Mouse (Mus musculus): ENCODE measurements around the gene Vps16. TPM values are rescaled to one million over a fixed set of nuclear protein-coding genes. Genes with fewer than 3 reads are reported as not detected.

The Vps16 gene
- polyA plus RNA-seq, 1 experiment from 2014 or later: 102 TPM

- H3K27ac ChIP-seq (replicated peaks): 0 out of 2 replicates have a peak overlapping the region, but pooled peaks have one; percentile 13
- peaks cover 20% of the 10 kb centered on the region for H3K4me1 ChIP-seq
- no peak overlapping the region for H3K4me2 ChIP-seq
- 24% methylated on average over 4 of the region's 4 CpGs for WGBS
- H3K9me3 ChIP-seq (replicated peaks): no peaks in the 10 kb centered on the region
- no peak overlapping the region for H3K9ac ChIP-seq (replicated peaks)
- peak; percentile 61 for ATAC-seq (ENCODE audit: low FRiP score)
- no peaks in the 10 kb centered on the region for H3K36me3 ChIP-seq
- no peak overlapping the region for H3K4me3 ChIP-seq (replicated peaks)
- H3K27me3 ChIP-seq (replicated peaks): no peaks in the 10 kb centered on the region
Observed at GRCm38 (mm10) chr2:130469366-130469765, 45.2 kb downstream of the Vps16 start.

GRCm38 (mm10) chr2:130469935-130470334, 45.8 kb downstream of the Vps16 start:
- H3K9ac ChIP-seq (replicated peaks): no peak overlapping the region
- H3K4me2 ChIP-seq: no peak overlapping the region
- H3K4me1 ChIP-seq: peaks cover 21% of the 10 kb centered on the region
- peak; percentile 36; the same call in 1 of the 2 replicates for ATAC-seq (ENCODE audit: low FRiP score)
- H3K4me3 ChIP-seq (replicated peaks): no peak overlapping the region
- H3K9me3 ChIP-seq (replicated peaks): no peaks in the 10 kb centered on the region
- no peaks in the 10 kb centered on the region for H3K27me3 ChIP-seq (replicated peaks)
- H3K27ac ChIP-seq (replicated peaks): peak overlapping the region; percentile 41; the same call in 1 of the 2 replicates
- 73% methylated on average over 2 of the region's 2 CpGs for WGBS
- H3K36me3 ChIP-seq: no peaks in the 10 kb centered on the region

GRCm38 (mm10) chr2:130472908-130473510, 48.9 kb downstream of the Vps16 start:
- H3K27me3 ChIP-seq (replicated peaks): no peaks in the 10 kb centered on the region
- WGBS: 83% methylated on average over 8 of the region's 8 CpGs
- no peak for ATAC-seq (ENCODE audit: low FRiP score)

GRCm38 (mm10) chr2:130475764-130476163, 51.6 kb downstream of the Vps16 start:
- Histone ChIP-seq H3K9ac (replicated peaks) (no peak overlapping the region), H3K27me3 (replicated peaks) (no peaks in the 10 kb centered on the region), H3K4me1 (peaks cover 3% of the 10 kb centered on the region; the same call in 1 of the 2 replicates), H3K4me3 (replicated peaks) (no peak overlapping the region), H3K27ac (replicated peaks) (no peak overlapping the region), H3K9me3 (replicated peaks) (no peaks in the 10 kb centered on the region; the same call in 1 of the 2 replicates), H3K4me2 (no peak overlapping the region), H3K36me3 (no peaks in the 10 kb centered on the region)
- 94% methylated on average over 11 of the region's 11 CpGs for WGBS
- no peak for ATAC-seq (ENCODE audit: low FRiP score)

More at GRCm38 (mm10) chr2:130472908-130473510, 48.9 kb downstream of the Vps16 start:
- Histone ChIP-seq H3K27ac (replicated peaks) (no peak overlapping the region), H3K4me2 (no peak overlapping the region), H3K4me1 (peaks cover 23% of the 10 kb centered on the region), H3K9ac (replicated peaks) (no peak overlapping the region), H3K4me3 (replicated peaks) (no peak overlapping the region), H3K9me3 (replicated peaks) (no peaks in the 10 kb centered on the region; the same call in 1 of the 2 replicates), H3K36me3 (no peaks in the 10 kb centered on the region)

GRCm38 (mm10) chr2:130476666-130477297, 52.6 kb downstream of the Vps16 start:
- peaks cover 3% of the 10 kb centered on the region; the same call in 1 of the 2 replicates for H3K4me1 ChIP-seq
- no peaks in the 10 kb centered on the region for H3K36me3 ChIP-seq
- 65% methylated on average over 6 of the region's 6 CpGs for WGBS
- H3K27ac ChIP-seq (replicated peaks): no peak overlapping the region; the same call in 1 of the 2 replicates
- no peaks in the 10 kb centered on the region for H3K27me3 ChIP-seq (replicated peaks)
- ATAC-seq (ENCODE audit: low FRiP score): no peak
- H3K9me3 ChIP-seq (replicated peaks): no peaks in the 10 kb centered on the region; the same call in 1 of the 2 replicates
- H3K9ac ChIP-seq (replicated peaks): no peak overlapping the region
- no peak overlapping the region for H3K4me2 ChIP-seq
- no peak overlapping the region for H3K4me3 ChIP-seq (replicated peaks)

GRCm38 (mm10) chr2:130482177-130482576, 58.0 kb downstream of the Vps16 start:
- H3K27me3 ChIP-seq (replicated peaks): no peaks in the 10 kb centered on the region
- no peaks in the 10 kb centered on the region; the same call in 1 of the 2 replicates for H3K9me3 ChIP-seq (replicated peaks)
- no peak overlapping the region for H3K4me2 ChIP-seq
- no peak for ATAC-seq (ENCODE audit: low FRiP score)
- H3K4me1 ChIP-seq: peaks cover 6% of the 10 kb centered on the region; the same call in 1 of the 2 replicates
- 91% methylated on average over 4 of the region's 4 CpGs for WGBS
- no peak overlapping the region for H3K9ac ChIP-seq (replicated peaks)
- no peaks in the 10 kb centered on the region for H3K36me3 ChIP-seq
- no peak overlapping the region for H3K4me3 ChIP-seq (replicated peaks)
- H3K27ac ChIP-seq (replicated peaks): no peak overlapping the region

GRCm38 (mm10) chr2:130482700-130483099, 58.6 kb downstream of the Vps16 start:
- 0 out of 2 replicates have a peak, but pooled peaks have one; percentile 35 for ATAC-seq (ENCODE audit: low FRiP score)
- H3K27ac ChIP-seq (replicated peaks): peak overlapping the region; percentile 19; the same call in 1 of the 2 replicates
- no peak overlapping the region for H3K4me2 ChIP-seq
- 31% methylated on average over 3 of the region's 3 CpGs for WGBS
- H3K36me3 ChIP-seq: no peaks in the 10 kb centered on the region
- no peaks in the 10 kb centered on the region; the same call in 1 of the 2 replicates for H3K9me3 ChIP-seq (replicated peaks)
- H3K4me1 ChIP-seq: peaks cover 8% of the 10 kb centered on the region; the same call in 1 of the 2 replicates
- H3K27me3 ChIP-seq (replicated peaks): no peaks in the 10 kb centered on the region
- no peak overlapping the region for H3K9ac ChIP-seq (replicated peaks)
- no peak overlapping the region for H3K4me3 ChIP-seq (replicated peaks)

GRCm38 (mm10) chr2:130484206-130484605, 60.1 kb downstream of the Vps16 start:
- Histone ChIP-seq H3K36me3 (no peaks in the 10 kb centered on the region), H3K4me1 (peaks cover 8% of the 10 kb centered on the region; the same call in 1 of the 2 replicates), H3K9me3 (replicated peaks) (no peaks in the 10 kb centered on the region), H3K27me3 (replicated peaks) (no peaks in the 10 kb centered on the region), H3K27ac (replicated peaks) (no peak overlapping the region), H3K9ac (replicated peaks) (no peak overlapping the region), H3K4me3 (replicated peaks) (no peak overlapping the region), H3K4me2 (no peak overlapping the region)
- WGBS: 100% methylated on average over 1 of the region's 1 CpGs
- ATAC-seq (ENCODE audit: low FRiP score): no peak

GRCm38 (mm10) chr2:130488002-130488401, 63.9 kb downstream of the Vps16 start:
- no peak overlapping the region for H3K4me2 ChIP-seq
- 72% methylated on average over 2 of the region's 2 CpGs for WGBS
- no peaks in the 10 kb centered on the region for H3K36me3 ChIP-seq
- H3K9ac ChIP-seq (replicated peaks): no peak overlapping the region
- ATAC-seq (ENCODE audit: low FRiP score): no peak
- H3K27ac ChIP-seq (replicated peaks): no peak overlapping the region
- peaks cover 10% of the 10 kb centered on the region; the same call in 1 of the 2 replicates for H3K4me1 ChIP-seq
- H3K27me3 ChIP-seq (replicated peaks): no peaks in the 10 kb centered on the region
- no peak overlapping the region for H3K4me3 ChIP-seq (replicated peaks)
- H3K9me3 ChIP-seq (replicated peaks): no peaks in the 10 kb centered on the region

GRCm38 (mm10) chr2:130488600-130488999, 64.5 kb downstream of the Vps16 start:
- no peaks in the 10 kb centered on the region for H3K36me3 ChIP-seq
- no peak overlapping the region for H3K9ac ChIP-seq (replicated peaks)
- no peak overlapping the region for H3K27ac ChIP-seq (replicated peaks)
- H3K4me1 ChIP-seq: peaks cover 10% of the 10 kb centered on the region; the same call in 1 of the 2 replicates
- no peak overlapping the region for H3K4me3 ChIP-seq (replicated peaks)
- 92% methylated on average over 4 of the region's 4 CpGs for WGBS
- H3K4me2 ChIP-seq: no peak overlapping the region
- no peaks in the 10 kb centered on the region for H3K9me3 ChIP-seq (replicated peaks)
- H3K27me3 ChIP-seq (replicated peaks): no peaks in the 10 kb centered on the region
- no peak for ATAC-seq (ENCODE audit: low FRiP score)

GRCm38 (mm10) chr2:130491162-130491561, 67.0 kb downstream of the Vps16 start:
- Histone ChIP-seq H3K36me3 (no peaks in the 10 kb centered on the region), H3K27me3 (replicated peaks) (no peaks in the 10 kb centered on the region), H3K4me2 (no peak overlapping the region), H3K9ac (replicated peaks) (no peak overlapping the region), H3K9me3 (replicated peaks) (no peaks in the 10 kb centered on the region), H3K27ac (replicated peaks) (peak overlapping the region; percentile 70), H3K4me1 (peaks cover 18% of the 10 kb centered on the region), H3K4me3 (replicated peaks) (no peak overlapping the region)
- ATAC-seq (ENCODE audit: low FRiP score): no peak
- WGBS: 9% methylated on average over 4 of the region's 4 CpGs

- Histone ChIP-seq H3K27ac (replicated peaks) (peak overlapping the region; percentile 70), H3K4me2 (no peak overlapping the region), H3K27me3 (replicated peaks) (no peaks in the 10 kb centered on the region), H3K4me3 (replicated peaks) (no peak overlapping the region), H3K36me3 (no peaks in the 10 kb centered on the region), H3K9ac (replicated peaks) (no peak overlapping the region), H3K4me1 (peaks cover 22% of the 10 kb centered on the region), H3K9me3 (replicated peaks) (no peaks in the 10 kb centered on the region)
- peak; percentile 66 for ATAC-seq (ENCODE audit: low FRiP score)
- WGBS: 7% methylated on average over 7 of the region's 7 CpGs
Observed at GRCm38 (mm10) chr2:130491587-130491986, 67.4 kb downstream of the Vps16 start.

Measured in neural tube, embryonic 15.5 days (tissue).